Mouse (Mus musculus) G1E (cell line): Measurements from ENCODE around the gene Gabarapl1. TPM values are rescaled to one million over a fixed set of nuclear protein-coding genes. Genes with fewer than 3 reads are reported as not detected.

Experiments used
- ATAC-seq: 2 replicates; pipeline ENCODE4 v1.8.0; 2016; ENCODE audit warnings: mild to moderate bottlenecking; ENCODE audit not compliant: insufficient number of reproducible peaks, poor library complexity, low FRiP score, severe bottlenecking; ENCODE audit errors: extremely low read depth
- DNase-seq: peaks from one replicate; pipeline ENCODE4 v3.0.0; 2012; ENCODE audit warnings: low spot score
- H3K27me3 ChIP-seq: 2 replicates; pipeline ENCODE4 v1.6.1; 2012; ENCODE audit warnings: mild to moderate bottlenecking, low read length, inconsistent platforms; ENCODE audit not compliant: insufficient read depth
- H3K36me3 ChIP-seq: replicated peaks from 2 replicates; pipeline ENCODE3; 2012; ENCODE audit warnings: mild to moderate bottlenecking, inconsistent platforms
- H3K4me1 ChIP-seq: 2 replicates; pipeline ENCODE4 v1.6.1; 2012; ENCODE audit warnings: low read depth, low read length, inconsistent platforms, mixed read lengths; ENCODE audit not compliant: insufficient read depth
- H3K4me3 ChIP-seq: 2 replicates; pipeline ENCODE4 v1.5.1; 2012; ENCODE audit warnings: low read depth, mild to moderate bottlenecking, inconsistent platforms, low read length, moderate library complexity, mixed read lengths
- H3K9me3 ChIP-seq: replicated peaks from 2 replicates; pipeline ENCODE4 v1.6.1; 2012; ENCODE audit warnings: inconsistent platforms
- CTCF ChIP-seq: IDR thresholded peaks from 2 replicates; pipeline ENCODE4 v1.5.1; 2012; ENCODE audit warnings: low read depth, low read length, inconsistent platforms, mixed read lengths
- GATA1 ChIP-seq: IDR thresholded peaks from 2 replicates; pipeline ENCODE4 v1.6.1; 2012; ENCODE audit warnings: borderline replicate concordance, low read length, inconsistent platforms, mixed read lengths
- GATA2 ChIP-seq: IDR thresholded peaks from 2 replicates; pipeline ENCODE4 v1.6.1; 2012; ENCODE audit warnings: low read depth, low read length, inconsistent platforms, borderline replicate concordance
- POLR2AphosphoS5 ChIP-seq: IDR thresholded peaks from 2 replicates; pipeline ENCODE4 v1.6.1; 2012; ENCODE audit warnings: low read depth, low read length, inconsistent platforms; ENCODE audit not compliant: insufficient replicate concordance
- TAL1 ChIP-seq: conservative IDR thresholded peaks from 2 replicates; pipeline ENCODE4 v1.6.1; 2012; ENCODE audit warnings: low read depth, low read length, inconsistent platforms, mixed read lengths
- polyA plus RNA-seq: library from polyadenylated mRNA; stranded (reverse); fragments of >175 nt; gene quantifications from 2 replicates; pipeline ENCODE4 v1.2.3, GENCODE M21; 2012
- total RNA-seq, 2 experiments: library from RNA; stranded (forward) in 1 of 2; stranded (reverse) in 1 of 2; fragments of 200-1000 nt in 1 of 2; fragments of >200 nt in 1 of 2; fragmentation: Nextera tagmentation in 1 of 2; gene quantifications; 2 replicates each; pipeline ENCODE4 v1.2.3; 2014 to 2017

Gene Gabarapl1
- total and polyA plus RNA-seq, 3 experiments, result 17.6 to 55.4 (median 51.7) TPM

DNA sequence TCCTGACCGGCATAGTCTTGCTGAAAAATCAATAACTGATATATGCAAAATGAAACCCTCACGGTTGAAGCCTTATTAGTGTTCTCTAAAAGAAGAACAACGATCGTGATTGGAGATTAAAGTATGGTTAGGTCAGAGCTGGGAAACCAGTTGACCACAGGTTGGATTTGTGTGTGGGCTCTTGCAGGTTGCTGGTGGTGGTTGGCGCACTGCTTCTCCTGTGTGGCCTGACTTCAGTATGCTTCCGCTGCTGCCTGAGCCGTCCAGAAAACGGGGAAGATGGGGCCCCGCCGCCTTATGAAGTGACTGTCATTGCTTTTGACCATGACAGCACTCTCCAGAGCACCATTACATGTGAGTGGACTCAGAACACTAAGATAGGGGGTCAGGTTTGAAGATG is 16.6 kb upstream of the Gabarapl1 start:
- TF ChIP-seq POLR2AphosphoS5, result no peak
- TF ChIP-seq GATA1, result no peak
- no peak for TF ChIP-seq GATA2
- TF ChIP-seq CTCF, result no peak
- no peak for TF ChIP-seq TAL1
- no peaks in the 10 kb centered on the region for H3K27me3 ChIP-seq
- no peaks in the 10 kb centered on the region for H3K36me3 ChIP-seq
- DNase-seq (no peak), ATAC-seq (no peak)
- no peaks in the 10 kb centered on the region for H3K9me3 ChIP-seq
- H3K4me3 ChIP-seq, result no peak overlapping the region
- H3K4me1 ChIP-seq, result no peaks in the 10 kb centered on the region

DNA sequence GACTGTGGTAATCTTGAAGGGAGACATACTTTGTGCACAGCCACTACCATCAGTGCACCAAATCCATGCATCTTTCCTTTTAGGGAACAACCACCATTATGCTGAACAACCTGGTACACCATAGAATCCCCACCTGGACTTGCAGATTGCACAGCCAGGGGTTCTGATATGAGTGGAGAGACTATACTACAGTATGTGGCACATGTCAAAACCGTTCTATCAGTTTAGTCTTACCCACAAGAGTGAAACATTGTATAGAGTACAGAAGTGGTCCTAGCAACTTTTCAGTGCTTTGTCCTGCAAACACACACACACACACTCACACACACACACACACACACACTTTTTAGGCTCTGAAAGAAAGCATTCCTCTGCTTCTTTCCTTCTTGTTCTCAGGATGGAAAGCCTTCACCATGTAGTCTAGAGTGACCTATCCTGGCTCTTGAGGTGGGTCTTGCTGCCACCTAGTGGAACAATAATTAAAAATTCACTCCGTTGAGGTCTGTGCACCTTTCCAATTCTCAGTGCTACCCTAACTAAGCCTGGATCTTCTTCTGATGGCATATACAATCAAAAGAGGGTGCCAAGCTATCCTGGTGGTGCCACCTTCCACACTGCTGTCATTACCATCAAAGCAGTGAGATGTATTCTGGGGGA is 15.1 kb upstream of the Gabarapl1 start:
- TF ChIP-seq TAL1 (no peak), GATA1 (no peak), GATA2 (no peak), CTCF (no peak), POLR2AphosphoS5 (no peak)
- no peaks in the 10 kb centered on the region for H3K9me3 ChIP-seq
- no peaks in the 10 kb centered on the region for H3K27me3 ChIP-seq
- no peaks in the 10 kb centered on the region for H3K36me3 ChIP-seq
- DNase-seq (peak; percentile 9), ATAC-seq (peak; percentile 48; the same call in 1 of the 2 replicates)
- H3K4me3 ChIP-seq, result no peak overlapping the region
- no peaks in the 10 kb centered on the region for H3K4me1 ChIP-seq

DNA sequence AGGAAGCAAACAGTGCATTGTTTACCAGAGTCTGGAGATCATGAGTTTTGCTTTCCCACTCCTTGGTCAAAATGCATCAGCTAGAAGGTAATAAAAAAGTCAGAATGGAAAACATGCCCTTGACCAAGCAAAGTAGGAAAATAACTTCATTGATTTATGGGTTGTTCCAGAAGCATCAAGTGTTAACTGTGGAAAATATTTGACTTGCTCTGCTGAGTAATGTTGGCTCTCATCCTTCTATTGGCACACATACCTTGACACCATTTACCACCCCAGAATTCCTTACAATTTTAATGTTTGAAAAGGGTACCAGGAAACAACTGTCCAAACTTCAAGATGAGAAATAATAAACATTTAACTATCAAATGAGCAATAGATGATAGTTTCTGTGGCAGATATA is 6.9 kb upstream of the Gabarapl1 start:
- ATAC-seq (no peak), DNase-seq (no peak)
- no peak for TF ChIP-seq GATA1

DNA sequence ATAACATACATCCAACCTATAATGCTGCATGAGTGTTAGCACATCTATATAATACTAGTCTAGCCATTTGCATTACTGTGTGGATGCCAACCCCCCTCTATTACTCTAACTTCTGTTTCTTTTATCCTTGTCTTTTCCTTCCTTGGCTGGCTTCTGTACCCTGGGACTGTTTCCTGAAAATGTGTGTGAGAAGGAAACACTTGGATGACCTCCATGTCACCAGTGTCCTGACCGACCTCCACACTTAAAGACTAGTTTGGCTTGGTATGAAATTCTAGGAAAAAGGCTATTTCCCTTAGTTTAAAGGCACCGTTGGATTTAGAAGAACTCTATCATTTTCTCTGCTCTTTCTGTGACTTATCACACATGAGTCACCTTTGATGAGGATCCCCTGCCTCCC is 5.5 kb upstream of the Gabarapl1 start:
- Histone ChIP-seq H3K36me3 (no peaks in the 10 kb centered on the region), H3K27me3 (peaks cover 9% of the 10 kb centered on the region; the same call in 1 of the 2 replicates), H3K4me3 (no peak overlapping the region), H3K4me1 (peaks cover 4% of the 10 kb centered on the region), H3K9me3 (no peaks in the 10 kb centered on the region)
- ATAC-seq (no peak), DNase-seq (no peak)
- TF ChIP-seq CTCF (no peak), GATA1 (no peak), GATA2 (no peak), TAL1 (no peak), POLR2AphosphoS5 (no peak)

More for the DNA sequence above, 6.9 kb upstream of the Gabarapl1 start:
- Histone ChIP-seq H3K36me3 (no peaks in the 10 kb centered on the region), H3K9me3 (no peaks in the 10 kb centered on the region), H3K27me3 (peaks cover 9% of the 10 kb centered on the region; the same call in 1 of the 2 replicates), H3K4me3 (no peak overlapping the region), H3K4me1 (no peaks in the 10 kb centered on the region)

DNA sequence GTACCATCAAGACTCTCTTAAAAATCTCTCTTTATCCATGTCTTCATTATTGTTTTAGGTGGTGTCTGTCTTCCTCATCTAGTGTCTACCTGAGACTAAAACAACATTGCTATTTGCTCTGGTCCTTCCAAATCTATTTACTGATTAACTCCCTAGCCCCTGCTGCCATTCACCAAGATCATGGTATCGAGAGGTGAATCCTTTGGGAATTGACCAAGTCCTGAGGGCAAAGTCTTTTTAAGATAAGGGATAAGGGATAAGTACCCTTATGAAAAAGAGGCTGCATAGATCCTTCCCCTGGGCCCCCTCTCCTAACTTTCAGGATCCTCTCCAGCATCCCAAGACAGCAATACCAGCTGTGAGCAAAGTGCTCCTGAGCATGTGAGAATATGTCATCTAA is 3.4 kb upstream of the Gabarapl1 start:
- H3K4me1 ChIP-seq, result peaks cover 11% of the 10 kb centered on the region
- no peaks in the 10 kb centered on the region for H3K9me3 ChIP-seq
- TF ChIP-seq GATA2, result no peak
- TF ChIP-seq TAL1, result no peak
- no peak for TF ChIP-seq GATA1
- TF ChIP-seq CTCF, result no peak
- H3K27me3 ChIP-seq, result peaks cover 9% of the 10 kb centered on the region; the same call in 1 of the 2 replicates
- no peak overlapping the region for H3K4me3 ChIP-seq
- no peak for DNase-seq
- no peak for ATAC-seq
- H3K36me3 ChIP-seq, result peaks cover 2% of the 10 kb centered on the region

GRCm38 (mm10) chr6:129530261-129530660 is 2.7 kb upstream of the Gabarapl1 start:
- ATAC-seq (no peak), DNase-seq (no peak)
- peaks cover 9% of the 10 kb centered on the region; the same call in 1 of the 2 replicates for H3K27me3 ChIP-seq
- no peak overlapping the region for H3K4me3 ChIP-seq
- H3K9me3 ChIP-seq, result no peaks in the 10 kb centered on the region
- H3K4me1 ChIP-seq, result peaks cover 18% of the 10 kb centered on the region
- no peak for TF ChIP-seq GATA1
- TF ChIP-seq TAL1, result no peak
- no peak for TF ChIP-seq CTCF
- no peak for TF ChIP-seq GATA2
- TF ChIP-seq POLR2AphosphoS5, result no peak
- peaks cover 8% of the 10 kb centered on the region for H3K36me3 ChIP-seq

- peak; percentile 5 for DNase-seq
Observed at GRCm38 (mm10) chr6:129532556-129532941, 411 bp upstream of the Gabarapl1 start.

More at GRCm38 (mm10) chr6:129532556-129532941, 411 bp upstream of the Gabarapl1 start:
- peak overlapping the region; percentile 87; the same call in 1 of the 2 replicates for H3K4me3 ChIP-seq
- H3K4me1 ChIP-seq, result peaks cover 29% of the 10 kb centered on the region
- ATAC-seq, result no peak
- no peaks in the 10 kb centered on the region for H3K9me3 ChIP-seq
- H3K36me3 ChIP-seq, result peaks cover 26% of the 10 kb centered on the region
- TF ChIP-seq POLR2AphosphoS5 (no peak), TAL1 (no peak), GATA1 (no peak), CTCF (no peak), GATA2 (no peak)
- H3K27me3 ChIP-seq, result peaks cover 9% of the 10 kb centered on the region; the same call in 1 of the 2 replicates
